Mouse (Mus musculus) liver, postnatal 0 days (tissue): Measurements from ENCODE around the gene Pgpep1.

Experiments
- CTCF ChIP-seq: sonication (generic); IDR thresholded peaks from 2 replicates; pipeline ENCODE4 v1.5.1; 2016; ENCODE audit warnings: antibody characterized with exemption, low read depth
- EP300 ChIP-seq: IDR thresholded peaks from 2 replicates; pipeline ENCODE4 v1.6.1; 2016; ENCODE audit warnings: antibody characterized with exemption, low read depth, mild to moderate bottlenecking

GRCm38 (mm10) chr8:70681410-70681809 lies 21.2 kb upstream of the Pgpep1 start:
- no peak for TF ChIP-seq CTCF
- no peak for TF ChIP-seq EP300
